Mouse (Mus musculus): ENCODE data around the gene Adtrp.

- TF ChIP-seq CTCF (IDR thresholded peaks at IDR 0.05; ENCODE audit: low read depth, low read length): no peak
- no peak for TF ChIP-seq POLR2A (IDR thresholded peaks at IDR 0.05; ENCODE audit: extremely low read depth, insufficient read depth, low read length)
Observed at GRCm38 (mm10) chr13:41729660-41730059, 117.8 kb downstream of the Adtrp start.

Measured in liver, adult 2 months (tissue).